ENCODE assay signal across 18 mouse cellular contexts in the genomic region with DNA sequence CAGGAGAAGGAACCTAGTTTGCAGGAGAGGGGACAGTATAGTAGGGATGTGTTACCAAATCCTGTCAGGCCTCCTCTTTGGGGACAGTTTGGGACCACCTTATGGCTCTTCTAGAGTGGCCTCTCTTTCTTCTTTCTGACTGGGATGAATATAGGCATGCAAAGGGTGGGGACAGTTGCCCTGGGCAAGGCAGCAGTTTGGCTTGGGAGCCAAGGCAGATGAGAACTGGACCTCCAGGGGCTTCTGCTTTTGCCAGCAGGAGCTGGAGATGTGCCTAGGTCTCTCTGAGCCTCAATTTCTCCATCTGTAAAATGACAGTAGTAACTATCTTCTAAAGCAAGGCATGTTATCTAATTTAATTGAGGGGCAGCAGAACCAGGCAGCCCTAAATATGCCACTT. TPM values are rescaled to one million over a fixed set of nuclear protein-coding genes. Genes with fewer than 3 reads are reported as not detected.
A peak's percentile ranks its signal among the peaks of the same experiment; 100 is the strongest.
DNase-seq lines count a peak whose midpoint lies in the region; ATAC-seq and TF ChIP-seq lines count a peak whose summit lies in the region.
"Had no signal": no experiment of that assay in that cellular context is flagged by ENCODE, and none has a peak within 500 bp of the region (broad histone marks: within the 10 kb centered on the region; RNA-seq: fewer than 3 reads in every experiment).

No protein-coding gene starts in this region.

- no peak for TF ChIP-seq CTCF in heart, adult 2 months (IDR thresholded peaks at IDR 0.05)
- TF ChIP-seq CTCF in intestine, postnatal 0 days (IDR thresholded peaks at IDR 0.05; ENCODE audit: low read depth) = no peak
- no peak for TF ChIP-seq CTCF in midbrain, postnatal 0 days (IDR thresholded peaks at IDR 0.05)
- TF ChIP-seq CTCF in stomach, postnatal 0 days (IDR thresholded peaks at IDR 0.05; ENCODE audit: low read depth) = no peak

- peak overlapping the region; percentile 84 for H3K27ac ChIP-seq in heart, adult 2 months
- 0 out of 2 replicates have a peak overlapping the region, but pooled peaks have one; percentile 43 for H3K27ac ChIP-seq in intestine, embryonic 14.5 days (ENCODE audit: low read depth)
- H3K27ac ChIP-seq in intestine, postnatal 0 days (ENCODE audit: low read depth, low read length) = no peak overlapping the region
- H3K27ac ChIP-seq in midbrain, embryonic 10.5 days (replicated peaks) = peak overlapping the region; percentile 73
- H3K27ac ChIP-seq in midbrain, postnatal 0 days (ENCODE audit: low read depth, low read length) = no peak overlapping the region
- H3K27ac ChIP-seq in stomach, postnatal 0 days (replicated peaks) = peak overlapping the region; percentile 45
- H3K27ac ChIP-seq: embryonic facial prominence, embryonic 13.5 days; neural tube, embryonic 13.5 days had no signal

- H3K4me3 ChIP-seq in heart, adult 2 months = no peak overlapping the region
- no peak overlapping the region for H3K4me3 ChIP-seq in intestine, embryonic 14.5 days (ENCODE audit: low read depth, low read length)
- H3K4me3 ChIP-seq in intestine, postnatal 0 days (ENCODE audit: low read depth, low read length) = no peak overlapping the region
- no peak overlapping the region for H3K4me3 ChIP-seq in midbrain, embryonic 10.5 days
- H3K4me3 ChIP-seq in midbrain, postnatal 0 days (ENCODE audit: low read depth, low read length) = no peak overlapping the region
- H3K4me3 ChIP-seq in stomach, postnatal 0 days (ENCODE audit: low read depth, low read length) = no peak overlapping the region
- H3K4me3 ChIP-seq: embryonic facial prominence, embryonic 13.5 days; neural tube, embryonic 13.5 days had no signal

- no peak for TF ChIP-seq POLR2A in heart, adult 2 months (IDR thresholded peaks at IDR 0.05; ENCODE audit: insufficient read depth, low read depth, low read length)

- no peaks in the 10 kb centered on the region for H3K79me2 ChIP-seq in heart, adult 2 months (replicated peaks; ENCODE audit: control insufficient read depth, insufficient read depth, low read length)

- intact Hi-C loops in heart, adult 2 months (cut with DNase I) = no loop called here

- DNase-seq in heart, adult 2 months = peak in 1 of 2 experiments; percentile 39
- DNase-seq in heart, adult 8-10 months (ENCODE audit: low spot score) = no peak
- no peak for DNase-seq in intestine, embryonic 14.5 days (ENCODE audit: low spot score)
- DNase-seq in midbrain, embryonic 10.5 days (ENCODE audit: low spot score) = no peak
- no peak for DNase-seq in midbrain, postnatal 0 days (ENCODE audit: low spot score)
- DNase-seq in stomach, postnatal 0 days (ENCODE audit: low spot score) = no peak
- DNase-seq: adrenal gland, postnatal 25 days; cerebellum, adult 9-11 months; gastrocnemius, postnatal 10 days; spleen, adult 18-20 months; thymus, postnatal 14 days had no signal

- H3K4me2 ChIP-seq in intestine, embryonic 14.5 days (ENCODE audit: low read length) = no peak overlapping the region
- no peak overlapping the region for H3K4me2 ChIP-seq in intestine, postnatal 0 days (replicated peaks; ENCODE audit: low read depth)
- no peak overlapping the region for H3K4me2 ChIP-seq in midbrain, postnatal 0 days (ENCODE audit: low read depth, low read length, poor library complexity, severe bottlenecking)
- H3K4me2 ChIP-seq in stomach, postnatal 0 days (replicated peaks; ENCODE audit: low read depth) = no peak overlapping the region
- H3K4me2 ChIP-seq: embryonic facial prominence, embryonic 13.5 days; neural tube, embryonic 13.5 days had no signal

- no peak for ATAC-seq in intestine, embryonic 14.5 days (replicated peaks; ENCODE audit: low FRiP score, low TSS enrichment, low read depth)
- no peak for ATAC-seq in intestine, postnatal 0 days
- no peak for ATAC-seq in midbrain, postnatal 0 days (ENCODE audit: low FRiP score)
- 0 out of 2 replicates have a peak, but pooled peaks have one; percentile 7 for ATAC-seq in stomach, postnatal 0 days (ENCODE audit: low FRiP score, low TSS enrichment)
- no peak for ATAC-seq in activated CD4-positive, CD25-positive, alpha-beta regulatory T cell, adult 4 months

- H3K27me3 ChIP-seq in heart, adult 2 months (ENCODE audit: control insufficient read depth, insufficient read depth, low read length) = no peaks in the 10 kb centered on the region
- H3K27me3 ChIP-seq in intestine, embryonic 14.5 days (replicated peaks; ENCODE audit: control insufficient read depth, insufficient read depth, low read length) = no peaks in the 10 kb centered on the region
- H3K27me3 ChIP-seq in intestine, postnatal 0 days (replicated peaks; ENCODE audit: control insufficient read depth, insufficient read depth, low read length) = no peaks in the 10 kb centered on the region
- H3K27me3 ChIP-seq in midbrain, embryonic 10.5 days (ENCODE audit: low read depth, poor library complexity, severe bottlenecking) = no peaks in the 10 kb centered on the region
- H3K27me3 ChIP-seq in midbrain, postnatal 0 days (ENCODE audit: insufficient read depth, low read length) = no peaks in the 10 kb centered on the region
- H3K27me3 ChIP-seq in stomach, postnatal 0 days (ENCODE audit: control insufficient read depth, insufficient read depth, low read length) = no peaks in the 10 kb centered on the region
- H3K27me3 ChIP-seq: embryonic facial prominence, embryonic 13.5 days; neural tube, embryonic 13.5 days; Patski had no signal

- H3K36me3 ChIP-seq in heart, adult 2 months (ENCODE audit: control insufficient read depth, insufficient read depth, low read length) = no peaks in the 10 kb centered on the region
- no peaks in the 10 kb centered on the region for H3K36me3 ChIP-seq in intestine, embryonic 14.5 days (ENCODE audit: control insufficient read depth, insufficient read depth, low read length)
- no peaks in the 10 kb centered on the region for H3K36me3 ChIP-seq in intestine, postnatal 0 days (ENCODE audit: control insufficient read depth, insufficient read depth)
- 0 out of 2 replicates have a peak, but pooled peaks cover 4% of the 10 kb centered on the region for H3K36me3 ChIP-seq in midbrain, embryonic 10.5 days
- no peaks in the 10 kb centered on the region for H3K36me3 ChIP-seq in midbrain, postnatal 0 days (ENCODE audit: insufficient read depth, low read length)
- no peaks in the 10 kb centered on the region for H3K36me3 ChIP-seq in stomach, postnatal 0 days (ENCODE audit: control insufficient read depth, insufficient read depth, low read length)
- H3K36me3 ChIP-seq: embryonic facial prominence, embryonic 13.5 days; neural tube, embryonic 13.5 days had no signal

- peaks cover 30% of the 10 kb centered on the region for H3K4me1 ChIP-seq in heart, adult 2 months (ENCODE audit: control insufficient read depth, insufficient read depth, low read length)
- peaks cover 8% of the 10 kb centered on the region for H3K4me1 ChIP-seq in intestine, embryonic 14.5 days (replicated peaks; ENCODE audit: control insufficient read depth, insufficient read depth, low read length)
- no peaks in the 10 kb centered on the region for H3K4me1 ChIP-seq in intestine, postnatal 0 days (replicated peaks; ENCODE audit: control insufficient read depth, insufficient read depth, low read length)
- peaks cover 23% of the 10 kb centered on the region for H3K4me1 ChIP-seq in midbrain, embryonic 10.5 days
- H3K4me1 ChIP-seq in midbrain, postnatal 0 days (ENCODE audit: insufficient read depth, low read length) = no peaks in the 10 kb centered on the region
- 0 out of 2 replicates have a peak, but pooled peaks cover 4% of the 10 kb centered on the region for H3K4me1 ChIP-seq in stomach, postnatal 0 days (replicated peaks; ENCODE audit: control insufficient read depth, insufficient read depth)
- H3K4me1 ChIP-seq: embryonic facial prominence, embryonic 13.5 days; neural tube, embryonic 13.5 days had no signal

- TF ChIP-seq EP300 in heart, adult 2 months (IDR thresholded peaks at IDR 0.05; ENCODE audit: insufficient read depth, low read depth, low read length) = no peak
- no peak for TF ChIP-seq EP300 in stomach, postnatal 0 days (optimal IDR thresholded peaks at IDR 0.05)

- H3K9me3 ChIP-seq in intestine, embryonic 14.5 days (ENCODE audit: control insufficient read depth, low read length) = no peaks in the 10 kb centered on the region
- 0 out of 2 replicates have a peak, but pooled peaks cover 3% of the 10 kb centered on the region for H3K9me3 ChIP-seq in intestine, postnatal 0 days (ENCODE audit: control insufficient read depth)
- peaks cover 11% of the 10 kb centered on the region for H3K9me3 ChIP-seq in midbrain, embryonic 10.5 days (replicated peaks)
- no peaks in the 10 kb centered on the region for H3K9me3 ChIP-seq in midbrain, postnatal 0 days (ENCODE audit: low read length)
- no peaks in the 10 kb centered on the region for H3K9me3 ChIP-seq in stomach, postnatal 0 days (ENCODE audit: control insufficient read depth, low read length)
- H3K9me3 ChIP-seq: neural tube, embryonic 13.5 days had no signal

- H3K9ac ChIP-seq in heart, adult 2 months (ENCODE audit: low read depth, low read length) = no peak overlapping the region; the same call in 1 of the 2 replicates
- no peak overlapping the region for H3K9ac ChIP-seq in intestine, embryonic 14.5 days (ENCODE audit: low read length)
- no peak overlapping the region for H3K9ac ChIP-seq in intestine, postnatal 0 days (ENCODE audit: low read depth, low read length)
- H3K9ac ChIP-seq in midbrain, postnatal 0 days (replicated peaks; ENCODE audit: low read length, poor library complexity, severe bottlenecking) = no peak overlapping the region
- H3K9ac ChIP-seq in stomach, postnatal 0 days (ENCODE audit: low read length) = no peak overlapping the region
- H3K9ac ChIP-seq: embryonic facial prominence, embryonic 13.5 days; neural tube, embryonic 13.5 days had no signal

RNA-seq across cellular contexts. Expression of gene Nuak2, which starts 31.0 kb away (rescaled TPM):
- 1 to 10 TPM; 4.1 to 4.3 TPM for total RNA-seq in heart, adult 2 months (2021)
- 2.8 and 4.0 TPM in 2 replicates for polyA plus RNA-seq in heart, adult 2 months (2012; rRNA removed)
- 1 to 10 TPM; 3.8 to 5.2 (median 4.0) TPM for total RNA-seq in heart, adult 8-10 months (2022)
- 2.1 and 4.4 TPM in 2 replicates for polyA plus RNA-seq in intestine, embryonic 14.5 days (2014; fragmentation: Nextera tagmentation; extraction: Ambion mirVana)
- polyA plus RNA-seq in intestine, postnatal 0 days (2015; fragmentation: Nextera tagmentation; extraction: Ambion mirVana) = 20.0 and 20.6 TPM in 2 replicates
- 87.1 and 101 TPM in 2 replicates for polyA plus RNA-seq in midbrain, embryonic 10.5 days (2016; fragmentation: Nextera tagmentation; extraction: Ambion mirVana)
- 7.0 and 7.1 TPM in 2 replicates for total RNA-seq in midbrain, postnatal 0 days (2014; rRNA removed)
- polyA plus RNA-seq in midbrain, postnatal 0 days (2015; fragmentation: Nextera tagmentation; extraction: Ambion mirVana) = 9.9 TPM in 2 replicates
- 4.5 and 6.2 TPM in 2 replicates for polyA plus RNA-seq in stomach, postnatal 0 days (2015; fragmentation: Nextera tagmentation; extraction: Ambion mirVana)
- polyA plus RNA-seq in activated CD4-positive, CD25-positive, alpha-beta regulatory T cell, adult 4 months (2017; shearing (Covaris generic)) = 1 to 10 TPM; 2.0 TPM

RNA-seq across cellular contexts. Expression of gene Tmcc2, which starts 44.1 kb away (rescaled TPM):
- total RNA-seq in heart, adult 2 months (2021) = 10 to 100 TPM; 21.9 to 25.4 TPM
- polyA plus RNA-seq in heart, adult 2 months (2012; rRNA removed) = 17.5 and 19.4 TPM in 2 replicates
- 10 to 100 TPM; 27.5 to 31.3 (median 28.9) TPM for total RNA-seq in heart, adult 8-10 months (2022)
- 6.4 and 7.8 TPM in 2 replicates for polyA plus RNA-seq in intestine, embryonic 14.5 days (2014; fragmentation: Nextera tagmentation; extraction: Ambion mirVana)
- 2.2 and 2.3 TPM in 2 replicates for polyA plus RNA-seq in intestine, postnatal 0 days (2015; fragmentation: Nextera tagmentation; extraction: Ambion mirVana)
- 9.6 and 13.3 TPM in 2 replicates for polyA plus RNA-seq in midbrain, embryonic 10.5 days (2016; fragmentation: Nextera tagmentation; extraction: Ambion mirVana)
- total RNA-seq in midbrain, postnatal 0 days (2014; rRNA removed) = 115 and 152 TPM in 2 replicates
- 35.4 and 36.3 TPM in 2 replicates for polyA plus RNA-seq in midbrain, postnatal 0 days (2015; fragmentation: Nextera tagmentation; extraction: Ambion mirVana)
- 2.4 and 2.6 TPM in 2 replicates for polyA plus RNA-seq in stomach, postnatal 0 days (2015; fragmentation: Nextera tagmentation; extraction: Ambion mirVana)
- 1 to 10 TPM in 1 of 2 experiments, under 1 TPM in 1; 0.54 to 1.6 TPM for polyA plus RNA-seq in activated CD4-positive, CD25-positive, alpha-beta regulatory T cell, adult 4 months (2017; shearing (Covaris generic))

RNA-seq across cellular contexts. Expression of gene Klhdc8a, which starts 48.5 kb away (rescaled TPM):
- total RNA-seq in heart, adult 2 months (2021) = 10 to 100 TPM; 15.4 to 21.0 TPM
- polyA plus RNA-seq in heart, adult 2 months (2012; rRNA removed) = 15.9 and 18.7 TPM in 2 replicates
- 10 to 100 TPM; 11.8 to 22.9 (median 17.5) TPM for total RNA-seq in heart, adult 8-10 months (2022)
- polyA plus RNA-seq in intestine, embryonic 14.5 days (2014; fragmentation: Nextera tagmentation; extraction: Ambion mirVana) = 0.19 and 0.22 TPM in 2 replicates
- polyA plus RNA-seq in intestine, postnatal 0 days (2015; fragmentation: Nextera tagmentation; extraction: Ambion mirVana) = 0.46 and 0.51 TPM in 2 replicates
- 1.4 and 2.8 TPM in 2 replicates for polyA plus RNA-seq in midbrain, embryonic 10.5 days (2016; fragmentation: Nextera tagmentation; extraction: Ambion mirVana)
- total RNA-seq in midbrain, postnatal 0 days (2014; rRNA removed) = 29.5 and 31.1 TPM in 2 replicates
- polyA plus RNA-seq in midbrain, postnatal 0 days (2015; fragmentation: Nextera tagmentation; extraction: Ambion mirVana) = 12.4 and 14.8 TPM in 2 replicates
- polyA plus RNA-seq in stomach, postnatal 0 days (2015; fragmentation: Nextera tagmentation; extraction: Ambion mirVana) = 0.31 and 0.34 TPM in 2 replicates
- not detected for polyA plus RNA-seq in activated CD4-positive, CD25-positive, alpha-beta regulatory T cell, adult 4 months (2017; shearing (Covaris generic))
- total RNA-seq: hematopoietic stem cell, adult 5-6 weeks; monocyte, adult 5-6 weeks had no signal

Comparison
In these comparisons a context has a peak if more than half of its experiments do, and no peak if none do; other contexts are left out.
1. H3K27ac ChIP-seq: peak in heart, adult 2 months (single experiment), intestine, embryonic 14.5 days (single experiment), midbrain, embryonic 10.5 days (single experiment) and stomach, postnatal 0 days (single experiment); none in intestine, postnatal 0 days (single experiment) and midbrain, postnatal 0 days (single experiment).